Mouse (Mus musculus): ENCODE results near the gene Cyld.

DNA sequence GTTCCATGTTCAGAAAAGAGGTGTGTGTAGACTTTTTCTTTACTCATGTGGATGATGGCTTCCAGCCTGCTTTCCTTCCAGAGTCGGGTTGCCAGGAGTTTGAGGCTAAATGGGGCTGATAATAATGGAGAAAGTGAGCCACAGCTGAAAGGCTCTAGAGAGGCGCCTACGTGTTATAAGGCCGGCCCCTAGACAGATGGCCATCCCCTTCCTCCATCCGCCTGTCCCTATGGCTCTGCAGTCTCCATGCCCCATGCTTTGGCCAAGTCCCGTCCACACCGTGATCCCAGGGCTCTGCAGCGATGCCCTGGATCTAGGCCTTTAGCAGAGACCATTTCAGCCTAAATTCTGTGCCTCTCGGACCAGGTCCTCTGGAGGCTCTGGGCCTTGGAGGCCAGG is 96.5 kb downstream of the Cyld start:
- no peak for TF ChIP-seq CTCF (IDR thresholded peaks at IDR 0.05; ENCODE audit: extremely low read depth, insufficient read depth, low read length)
- no peak for TF ChIP-seq POLR2A (IDR thresholded peaks at IDR 0.05; ENCODE audit: extremely low read depth, insufficient read depth, low read length)

Data from cortical plate, adult 2 months (tissue).